Mouse (Mus musculus): ENCODE measurements at regions not wholly inside any gene's neighbourhood (a gene's known extent, or its start where the extent isn't known, plus 50 kb on each side); places are given as distances from the start of the nearest gene placed in this dataset.

DNA sequence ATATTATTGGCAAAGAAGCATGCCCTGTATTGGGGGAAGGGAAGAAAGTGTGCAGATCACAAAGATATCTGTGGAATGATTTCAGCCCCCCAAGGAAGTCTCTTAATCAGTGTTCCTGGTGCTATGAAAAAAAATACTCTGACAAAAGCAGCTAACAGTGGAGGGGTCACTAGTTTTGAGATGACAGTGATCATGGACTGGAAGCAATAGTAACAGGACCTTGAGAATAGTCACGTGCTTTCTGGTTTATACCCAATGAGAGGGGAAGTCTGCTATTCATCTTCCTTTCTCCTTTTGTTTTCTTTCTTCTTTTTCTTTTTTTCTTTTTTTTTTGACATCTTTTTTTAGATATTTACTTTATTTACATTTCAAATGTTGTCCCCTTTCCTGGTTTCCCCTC, 79.1 kb upstream of the Ddit4l start:
- TF ChIP-seq CTCF (IDR thresholded peaks at IDR 0.05; ENCODE audit: low read depth) (no peak), EP300 (IDR thresholded peaks at IDR 0.05; ENCODE audit: low read depth) (no peak)
